Mouse (Mus musculus) liver, embryonic 16.5 days (tissue): ENCODE data around the gene Olfr59. TPM values are rescaled to one million over a fixed set of nuclear protein-coding genes. Genes with fewer than 3 reads are reported as not detected.

Experiments
- ATAC-seq: fragments of 200-750 bp; cut with Nextera tagmentation; 2 replicates; pipeline ENCODE4 v1.8.0; 2017; ENCODE audit warnings: low read depth, mild to moderate bottlenecking, moderate number of reproducible peaks, moderate library complexity
- H3K27ac ChIP-seq: fragments of 300-500 bp; sonication (generic); 2 replicates; pipeline ENCODE4 v1.5.1; 2014; ENCODE audit warnings: mild to moderate bottlenecking, low read length
- H3K27me3 ChIP-seq: fragments of 300-500 bp; sonication (generic); 2 replicates; pipeline ENCODE4 v1.6.1; 2014; ENCODE audit warnings: low read depth, low read length, mixed read lengths; ENCODE audit not compliant: control insufficient read depth, insufficient read depth
- H3K36me3 ChIP-seq: fragments of 300-500 bp; sonication (generic); 2 replicates; pipeline ENCODE4 v1.6.1; 2014; ENCODE audit warnings: mild to moderate bottlenecking; ENCODE audit not compliant: control insufficient read depth, insufficient read depth
- H3K4me1 ChIP-seq: fragments of 300-500 bp; sonication (generic); 2 replicates; pipeline ENCODE4 v1.6.1; 2014; ENCODE audit warnings: low read depth, low read length, mixed read lengths; ENCODE audit not compliant: control insufficient read depth
- H3K4me2 ChIP-seq: fragments of 300-500 bp; sonication (generic); 2 replicates; pipeline ENCODE4 v1.6.1; 2014; ENCODE audit warnings: low read depth, low read length, mixed read lengths
- H3K4me3 ChIP-seq: fragments of 300-500 bp; sonication (generic); 2 replicates; pipeline ENCODE4 v1.5.1; 2014; ENCODE audit warnings: low read depth, mild to moderate bottlenecking, low read length
- H3K9ac ChIP-seq: fragments of 300-500 bp; sonication (generic); 2 replicates; pipeline ENCODE4 v1.6.1; 2014; ENCODE audit warnings: low read depth, low read length
- H3K9me3 ChIP-seq: fragments of 300-500 bp; sonication (generic); replicated peaks from 2 replicates; pipeline ENCODE4 v1.6.1; 2016; ENCODE audit warnings: low read length; ENCODE audit not compliant: control insufficient read depth
- WGBS: fragments of 180-500 bp; shearing (Covaris S2); extraction: QIAGEN DNeasy Blood & Tissue Kit; methylation state at CpG from one replicate; pipeline ENCODE4 v1.1.7; 2014; ENCODE audit not compliant: insufficient replicate concordance; 5-methylcytosine and 5-hydroxymethylcytosine counted together
- polyA plus RNA-seq: library from polyadenylated mRNA; unstranded; fragments of >200 nt; fragmentation: Nextera tagmentation; extraction: Ambion mirVana; gene quantifications from 2 replicates; pipeline ENCODE4 v1.2.1, GENCODE M21; 2015

Olfr59 gene
- polyA plus RNA-seq = not detected in 2 replicates

DNA sequence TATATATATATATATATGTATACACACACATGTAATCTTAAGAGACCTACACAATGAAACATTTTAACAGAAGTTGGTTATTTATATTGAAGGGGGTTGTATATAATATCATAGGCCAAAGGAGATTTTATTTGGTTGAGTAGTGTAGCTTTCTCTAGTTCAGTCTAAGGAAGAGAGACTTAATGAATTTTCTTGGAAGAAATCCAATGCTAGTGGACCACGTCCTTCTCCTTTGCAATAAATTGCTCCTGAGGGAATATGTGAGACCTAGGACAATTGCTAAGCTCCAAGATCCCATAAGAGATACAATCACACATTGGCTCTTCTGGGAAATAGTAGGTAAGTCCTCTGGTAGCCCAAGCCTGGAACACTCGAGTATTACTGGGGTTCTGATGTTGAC is at the start of gene Olfr59:
Gene Olfr59, plus strand, starts transcription at position 301 of the 400 bp plus-strand sequence.
- no peaks in the 10 kb centered on the region for H3K36me3 ChIP-seq
- no peak within 1 kb of the TSS for H3K9ac ChIP-seq
- H3K4me2 ChIP-seq = no peak within 1 kb of the TSS
- no peak within 1 kb of the TSS for H3K4me3 ChIP-seq
- no peaks in the 10 kb centered on the region for H3K4me1 ChIP-seq
- no peaks in the 10 kb centered on the region; the same call in 1 of the 2 replicates for H3K9me3 ChIP-seq
- no peak for ATAC-seq
- H3K27me3 ChIP-seq = no peaks in the 10 kb centered on the region
- no peak within 1 kb of the TSS for H3K27ac ChIP-seq
- WGBS = 40% methylated on average over 2 of the region's 2 CpGs

DNA sequence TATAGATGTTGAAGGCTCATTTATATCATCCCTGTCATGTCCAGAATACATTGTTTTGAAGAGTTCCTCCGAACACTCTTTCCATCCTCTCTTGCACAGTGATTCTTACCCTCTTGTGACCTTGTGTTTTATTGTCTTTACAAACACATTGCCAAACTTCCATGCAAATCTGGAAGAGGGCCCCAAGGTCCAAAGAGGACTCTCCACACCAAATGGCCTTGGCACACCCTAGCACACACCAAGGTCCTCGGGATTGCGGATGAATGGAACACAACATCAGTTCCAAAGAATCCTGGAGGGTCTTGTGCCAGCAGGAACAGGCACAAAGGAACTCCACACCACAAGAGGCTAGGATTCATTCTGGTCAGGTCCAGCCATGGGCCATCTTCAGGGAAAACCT is 42.3 kb upstream of the Olfr59 start:
- ATAC-seq = no peak
- no peak overlapping the region for H3K9ac ChIP-seq
- no peak overlapping the region for H3K27ac ChIP-seq
- no peaks in the 10 kb centered on the region for H3K9me3 ChIP-seq
- whole genome bisulfite sequencing = 60% methylated on average over 3 of the region's 3 CpGs
- H3K4me1 ChIP-seq = no peaks in the 10 kb centered on the region
- H3K4me3 ChIP-seq = no peak overlapping the region
- no peaks in the 10 kb centered on the region for H3K36me3 ChIP-seq
- no peaks in the 10 kb centered on the region for H3K27me3 ChIP-seq
- no peak overlapping the region for H3K4me2 ChIP-seq

DNA sequence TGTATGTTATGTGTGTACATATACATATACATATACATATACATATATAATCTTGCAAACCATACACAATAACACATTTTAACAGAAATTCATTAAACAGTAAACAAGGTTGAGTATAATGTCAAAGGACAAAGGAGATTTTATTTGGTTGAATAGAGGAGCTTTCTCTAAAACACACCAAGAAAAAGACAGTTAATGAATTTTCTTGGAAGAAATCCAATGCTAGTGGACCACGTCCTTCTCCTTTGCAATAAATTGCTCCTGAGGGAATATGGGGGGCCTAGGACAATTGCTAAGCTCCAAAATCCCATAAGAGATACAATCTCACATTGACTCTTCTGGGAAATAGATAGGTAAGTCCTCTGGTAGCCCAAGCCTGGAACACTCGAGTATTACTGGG is 24.0 kb upstream of the Olfr59 start, which contains the start of gene Olfr406:
Gene Olfr406, plus strand, starts transcription at position 301 of the 400 bp plus-strand sequence.
- ATAC-seq = no peak
- WGBS = 25% methylated on average over 2 of the region's 2 CpGs
- no peaks in the 10 kb centered on the region for H3K9me3 ChIP-seq

DNA sequence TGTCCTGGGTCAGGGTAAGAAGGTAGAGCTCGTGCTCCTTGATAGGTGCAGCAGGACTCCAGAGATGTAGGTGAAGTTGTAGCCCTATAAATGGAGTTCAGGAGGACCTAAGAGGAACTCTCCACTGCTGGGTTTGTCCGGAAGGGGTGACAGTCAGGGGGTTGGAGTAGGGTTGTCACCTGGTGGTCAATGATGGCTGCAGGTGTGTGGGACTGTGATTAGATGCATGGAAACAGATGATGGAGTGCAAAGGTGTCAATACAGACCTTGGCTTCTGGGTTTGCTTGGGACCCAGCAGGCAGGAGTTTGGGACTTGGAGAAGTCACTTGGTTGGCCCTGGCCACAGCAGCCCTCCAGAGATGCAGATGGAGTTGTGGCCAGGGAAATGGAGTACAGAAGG is 3.7 kb downstream of the Olfr59 start:
- WGBS = 41% methylated on average over 2 of the region's 2 CpGs
- no peak overlapping the region for H3K27ac ChIP-seq
- ATAC-seq = no peak
- H3K4me3 ChIP-seq = no peak overlapping the region
- H3K9ac ChIP-seq = no peak overlapping the region
- H3K36me3 ChIP-seq = no peaks in the 10 kb centered on the region
- H3K4me2 ChIP-seq = no peak overlapping the region
- H3K27me3 ChIP-seq = no peaks in the 10 kb centered on the region
- no peaks in the 10 kb centered on the region for H3K9me3 ChIP-seq
- no peaks in the 10 kb centered on the region for H3K4me1 ChIP-seq

More for the DNA sequence above, 24.0 kb upstream of the Olfr59 start, which contains the start of gene Olfr406:
- Histone ChIP-seq H3K36me3 (no peaks in the 10 kb centered on the region), H3K4me1 (no peaks in the 10 kb centered on the region), H3K4me2 (no peak within 1 kb of the TSS), H3K4me3 (no peak within 1 kb of the TSS), H3K27ac (no peak within 1 kb of the TSS), H3K27me3 (no peaks in the 10 kb centered on the region), H3K9ac (no peak within 1 kb of the TSS)

DNA sequence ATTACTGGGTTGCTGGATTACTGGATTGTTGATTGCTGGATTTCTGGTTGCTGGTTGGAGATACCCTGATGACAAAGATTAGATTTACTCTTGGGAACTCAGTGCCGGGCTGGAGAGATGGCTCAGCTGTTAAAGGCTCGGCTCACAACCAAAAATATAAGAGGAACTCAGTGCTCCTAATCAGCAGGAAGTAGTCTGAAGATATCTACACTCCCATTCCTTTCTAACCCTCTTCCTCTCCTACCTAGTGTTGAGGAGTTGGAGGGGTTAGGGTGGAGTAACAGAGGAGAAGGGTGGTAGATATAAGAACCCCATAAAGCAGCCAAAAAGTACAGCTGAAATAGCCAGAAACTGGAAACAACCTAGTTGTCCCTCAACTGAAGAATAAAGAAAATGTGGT is 42.5 kb downstream of the Olfr59 start:
- Histone ChIP-seq H3K9ac (no peak overlapping the region), H3K27me3 (no peaks in the 10 kb centered on the region), H3K9me3 (no peaks in the 10 kb centered on the region), H3K36me3 (no peaks in the 10 kb centered on the region), H3K4me2 (no peak overlapping the region), H3K4me3 (no peak overlapping the region), H3K27ac (no peak overlapping the region), H3K4me1 (no peaks in the 10 kb centered on the region)
- WGBS = 35% methylated on average over 2 of the region's 2 CpGs
- no peak for ATAC-seq

DNA sequence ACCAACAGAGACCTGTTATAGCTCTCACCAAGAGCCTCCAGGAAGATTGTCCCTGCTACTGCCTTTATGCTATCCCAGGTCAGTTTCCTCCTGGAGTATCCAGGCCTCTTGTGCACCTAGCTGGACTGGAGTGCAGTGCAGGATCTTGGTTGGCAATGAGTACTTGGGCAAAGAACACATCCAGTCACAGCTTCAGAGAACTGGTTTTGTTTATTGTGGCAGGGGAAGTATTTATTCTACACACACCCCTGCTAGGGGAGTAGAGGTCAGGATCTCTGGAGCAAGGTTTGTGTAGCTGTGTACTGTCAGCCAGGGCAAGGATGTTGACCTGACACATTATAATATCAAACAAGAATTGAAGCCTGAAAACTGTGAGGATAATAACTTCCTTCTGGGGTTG is 45.2 kb downstream of the Olfr59 start:
- H3K4me3 ChIP-seq = no peak overlapping the region
- no peaks in the 10 kb centered on the region for H3K36me3 ChIP-seq
- no peak for ATAC-seq
- no peaks in the 10 kb centered on the region for H3K4me1 ChIP-seq
- H3K4me2 ChIP-seq = no peak overlapping the region
- H3K9me3 ChIP-seq = no peaks in the 10 kb centered on the region
- no peak overlapping the region for H3K9ac ChIP-seq
- no peak overlapping the region for H3K27ac ChIP-seq
- H3K27me3 ChIP-seq = no peaks in the 10 kb centered on the region

DNA sequence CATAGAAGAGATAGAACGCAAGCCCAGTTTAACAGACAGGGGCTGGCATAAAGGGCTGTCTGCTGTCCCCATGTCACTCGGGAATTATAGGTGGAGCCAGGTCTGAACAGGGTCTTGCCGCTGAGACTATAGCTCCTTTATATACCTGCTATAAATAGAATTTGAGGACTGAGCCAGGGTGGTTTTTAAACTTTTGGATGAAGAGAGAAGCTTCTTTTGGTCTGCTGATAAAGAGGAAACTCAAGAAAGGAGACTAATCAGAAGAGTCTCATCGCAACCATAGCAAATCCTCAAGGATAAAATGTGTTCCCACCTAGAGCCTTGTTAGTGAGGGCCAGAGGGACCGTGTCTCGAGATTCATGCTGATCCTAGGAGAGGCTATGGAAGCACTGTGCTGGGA is 54.4 kb downstream of the Olfr59 start, which contains the start of gene Olfr410:
Gene Olfr410, minus strand, starts transcription at position 101 of the 400 bp plus-strand sequence.
- Histone ChIP-seq H3K4me1 (no peaks in the 10 kb centered on the region), H3K27ac (no peak within 1 kb of the TSS), H3K9me3 (no peaks in the 10 kb centered on the region), H3K4me2 (no peak within 1 kb of the TSS), H3K27me3 (no peaks in the 10 kb centered on the region), H3K4me3 (no peak within 1 kb of the TSS), H3K9ac (no peak within 1 kb of the TSS), H3K36me3 (no peaks in the 10 kb centered on the region)
- 48% methylated on average over 6 of the region's 6 CpGs for WGBS
- ATAC-seq = no peak

Other genes starting within 250 kb of the Olfr59 start
- gene Olfr139, start 227.2 kb upstream of the Olfr59 start, polyA plus RNA-seq = not detected in 2 replicates
- gene Olfr399, start 227.1 kb upstream of the Olfr59 start, polyA plus RNA-seq = not detected in 2 replicates
- not detected in 2 replicates for gene Zfp616, start 213.8 kb upstream of the Olfr59 start, polyA plus RNA-seq
- gene Olfr401, start 170.0 kb upstream of the Olfr59 start, polyA plus RNA-seq = not detected in 2 replicates
- gene Olfr402, start 130.2 kb upstream of the Olfr59 start, polyA plus RNA-seq = not detected in 2 replicates
- gene Olfr403, start 97.5 kb upstream of the Olfr59 start, polyA plus RNA-seq = not detected in 2 replicates
- gene Olfr43, start 72.4 kb upstream of the Olfr59 start, polyA plus RNA-seq = not detected in 2 replicates
- not detected in 2 replicates for gene Olfr406, start 23.9 kb upstream of the Olfr59 start, polyA plus RNA-seq
- not detected in 2 replicates for gene Olfr410, start 54.3 kb downstream of the Olfr59 start, polyA plus RNA-seq
- not detected in 2 replicates for gene Olfr411, start 68.9 kb downstream of the Olfr59 start, polyA plus RNA-seq
- gene Olfr412, start 78.3 kb downstream of the Olfr59 start, polyA plus RNA-seq = not detected in 2 replicates